Mouse (Mus musculus) hindbrain, embryonic 12.5 days (tissue): ENCODE results near the gene Ulbp1. TPM values are rescaled to one million over a fixed set of nuclear protein-coding genes. Genes with fewer than 3 reads are reported as not detected.
A peak's percentile ranks its signal among the peaks of the same experiment; 100 is the strongest.

Experiments used
- ATAC-seq: fragments of 200-750 bp; cut with Nextera tagmentation; 2 replicates; pipeline ENCODE4 v1.8.0; 2017; ENCODE audit warnings: moderate TSS enrichment; ENCODE audit not compliant: low FRiP score
- H3K27ac ChIP-seq: fragments of 300-500 bp; sonication (generic); 2 replicates; pipeline ENCODE4 v1.5.1; 2016; ENCODE audit warnings: mild to moderate bottlenecking
- H3K27me3 ChIP-seq: fragments of 300-500 bp; sonication (generic); 2 replicates; pipeline ENCODE4 v1.6.1; 2016; ENCODE audit warnings: mild to moderate bottlenecking
- H3K36me3 ChIP-seq: fragments of 300-500 bp; sonication (generic); 2 replicates; pipeline ENCODE4 v1.6.1; 2016; ENCODE audit warnings: mild to moderate bottlenecking
- H3K4me1 ChIP-seq: fragments of 300-500 bp; sonication (generic); 2 replicates; pipeline ENCODE4 v1.6.1; 2016
- H3K4me2 ChIP-seq: fragments of 300-500 bp; sonication (generic); replicated peaks from 2 replicates; pipeline ENCODE4 v1.6.1; 2016; ENCODE audit warnings: mild to moderate bottlenecking
- H3K4me3 ChIP-seq: fragments of 300-500 bp; sonication (generic); 2 replicates; pipeline ENCODE4 v1.5.1; 2016; ENCODE audit warnings: mild to moderate bottlenecking
- H3K9ac ChIP-seq: fragments of 300-500 bp; sonication (generic); 2 replicates; pipeline ENCODE4 v1.6.1; 2016; ENCODE audit warnings: mild to moderate bottlenecking, moderate library complexity
- H3K9me3 ChIP-seq: fragments of 300-500 bp; sonication (generic); replicated peaks from 2 replicates; pipeline ENCODE4 v1.6.1; 2016; ENCODE audit warnings: mild to moderate bottlenecking
- WGBS: fragments of 180-500 bp; shearing (Covaris S2); methylation state at CpG from one replicate; pipeline ENCODE4 v1.1.7; 2016; 5-methylcytosine and 5-hydroxymethylcytosine counted together
- polyA plus RNA-seq: library from polyadenylated mRNA; unstranded; fragments of >200 nt; fragmentation: Nextera tagmentation; extraction: Ambion mirVana; gene quantifications from 2 replicates; pipeline ENCODE4 v1.2.1, GENCODE M21; 2016

The Ulbp1 gene
- polyA plus RNA-seq, 1 experiment from 2014 or later, result 2.6 TPM

GRCm38 (mm10) chr10:7391935-7392930 lies 81.2 kb downstream of the Ulbp1 start:
- Histone ChIP-seq H3K27me3 (peaks cover 47% of the 10 kb centered on the region), H3K4me2 (peak overlapping the region; percentile 99), H3K9me3 (no peaks in the 10 kb centered on the region), H3K27ac (no peak overlapping the region), H3K9ac (peak overlapping the region; percentile 50; the same call in 1 of the 2 replicates), H3K4me1 (peaks cover 22% of the 10 kb centered on the region), H3K36me3 (no peaks in the 10 kb centered on the region), H3K4me3 (peak overlapping the region; percentile 55)
- ATAC-seq, result peak; percentile 55
- under 1% methylated on average over 72 of the region's 73 CpGs for WGBS

- peak; percentile 39; the same call in 1 of the 2 replicates for ATAC-seq
- Histone ChIP-seq H3K27me3 (peaks cover 47% of the 10 kb centered on the region), H3K27ac (no peak overlapping the region), H3K4me3 (peak overlapping the region; percentile 55), H3K36me3 (no peaks in the 10 kb centered on the region), H3K9me3 (no peaks in the 10 kb centered on the region), H3K4me1 (peaks cover 22% of the 10 kb centered on the region), H3K9ac (peak overlapping the region; percentile 50; the same call in 1 of the 2 replicates), H3K4me2 (peak overlapping the region; percentile 99)
- WGBS, result 1% methylated on average over 19 of the region's 20 CpGs
Measured at GRCm38 (mm10) chr10:7391561-7391934, 81.9 kb downstream of the Ulbp1 start.

- H3K4me2 ChIP-seq, result peak overlapping the region; percentile 99
- under 1% methylated on average over 31 of the region's 31 CpGs for WGBS
- H3K4me1 ChIP-seq, result peaks cover 22% of the 10 kb centered on the region
- peak overlapping the region; percentile 55 for H3K4me3 ChIP-seq
- no peak overlapping the region for H3K27ac ChIP-seq
- H3K36me3 ChIP-seq, result no peaks in the 10 kb centered on the region
- no peaks in the 10 kb centered on the region for H3K9me3 ChIP-seq
- H3K27me3 ChIP-seq, result peaks cover 47% of the 10 kb centered on the region
- peak; percentile 56 for ATAC-seq
- H3K9ac ChIP-seq, result peak overlapping the region; percentile 57
Measured at GRCm38 (mm10) chr10:7391108-7391507, 82.3 kb downstream of the Ulbp1 start.

Other genes with a start within 250 kb of the Ulbp1 start
- gene Lrp11, start 116.2 kb upstream of the Ulbp1 start, polyA plus RNA-seq, result 17.7 and 19.3 TPM in 2 replicates
- gene Nup43, start 193.9 kb upstream of the Ulbp1 start, polyA plus RNA-seq, result 40.6 and 42.2 TPM in 2 replicates
- gene Pcmt1, start 207.5 kb upstream of the Ulbp1 start, polyA plus RNA-seq, result 136 and 137 TPM in 2 replicates
- gene Lats1, start 207.6 kb upstream of the Ulbp1 start, polyA plus RNA-seq, result 16.4 and 17.0 TPM in 2 replicates